Mouse (Mus musculus) ovary, postnatal 10 days (tissue): ENCODE measurements around the gene Fau.
A peak's percentile ranks its signal among the peaks of the same experiment; 100 is the strongest.

Experiments
- DNase-seq: peaks from one replicate; pipeline ENCODE4 v3.0.0; 2022; ENCODE audit warnings: low spot score

The Fau gene

GRCm38 (mm10) chr19:6070571-6071250 is 13.1 kb downstream of the Fau start:
- DNase-seq, result no peak

- DNase-seq, result no peak
Measured at GRCm38 (mm10) chr19:6071261-6071660, 13.6 kb downstream of the Fau start.

- DNase-seq, result no peak
Measured at GRCm38 (mm10) chr19:6073889-6074288, 16.2 kb downstream of the Fau start.

- DNase-seq, result peak; percentile 56
Measured at GRCm38 (mm10) chr19:6076564-6077393, 19.1 kb downstream of the Fau start, which contains the start of gene Vps51. Vps51 (minus strand) TSS chr19:6077231.

- no peak for DNase-seq
Measured at GRCm38 (mm10) chr19:6079983-6080480, 22.4 kb downstream of the Fau start, which contains the start of gene Tmem262. Tmem262 (plus strand) TSS chr19:6080033.

GRCm38 (mm10) chr19:6082156-6082555 is 24.5 kb downstream of the Fau start, which contains the start of gene Gm28374:
Gm28374 (minus strand) TSS chr19:6082256.
- no peak for DNase-seq

- DNase-seq, result peak; percentile 86
Measured at GRCm38 (mm10) chr19:6084478-6085248, 27.0 kb downstream of the Fau start, which contains the start of the genes Zfpl1 and Cdca5. Zfpl1 (minus strand) TSS chr19:6084956. Cdca5 (plus strand) TSS chr19:6084983.

GRCm38 (mm10) chr19:6085417-6085879 is 27.8 kb downstream of the Fau start:
- no peak for DNase-seq

GRCm38 (mm10) chr19:6088841-6089240 is 31.2 kb downstream of the Fau start:
- DNase-seq, result no peak

- no peak for DNase-seq
Measured at GRCm38 (mm10) chr19:6094119-6094518, 36.5 kb downstream of the Fau start, which contains the start of gene AC131692.1. AC131692.1 (plus strand) TSS chr19:6094419.

GRCm38 (mm10) chr19:6097847-6098246 is 40.2 kb downstream of the Fau start:
- DNase-seq, result no peak

- DNase-seq, result no peak
Measured at GRCm38 (mm10) chr19:6101186-6101585, 43.5 kb downstream of the Fau start.

GRCm38 (mm10) chr19:6102169-6102853 is 44.7 kb downstream of the Fau start:
- DNase-seq, result no peak

- no peak for DNase-seq
Measured at GRCm38 (mm10) chr19:6104476-6104875, 46.8 kb downstream of the Fau start.

GRCm38 (mm10) chr19:6105586-6105985 is 47.9 kb downstream of the Fau start, which contains the start of gene Naaladl1:
Naaladl1 (plus strand) TSS chr19:6105782.
- no peak for DNase-seq
